Mouse (Mus musculus) frontal cortex, postnatal 25 days (tissue): ENCODE measurements around the gene Ror1.

Source experiments
- DNase-seq, 2 experiments: peaks; one replicate each; pipeline ENCODE4 v3.0.0; 2022; ENCODE audit warnings: low spot score in 2 of 2

Ror1 gene

DNA sequence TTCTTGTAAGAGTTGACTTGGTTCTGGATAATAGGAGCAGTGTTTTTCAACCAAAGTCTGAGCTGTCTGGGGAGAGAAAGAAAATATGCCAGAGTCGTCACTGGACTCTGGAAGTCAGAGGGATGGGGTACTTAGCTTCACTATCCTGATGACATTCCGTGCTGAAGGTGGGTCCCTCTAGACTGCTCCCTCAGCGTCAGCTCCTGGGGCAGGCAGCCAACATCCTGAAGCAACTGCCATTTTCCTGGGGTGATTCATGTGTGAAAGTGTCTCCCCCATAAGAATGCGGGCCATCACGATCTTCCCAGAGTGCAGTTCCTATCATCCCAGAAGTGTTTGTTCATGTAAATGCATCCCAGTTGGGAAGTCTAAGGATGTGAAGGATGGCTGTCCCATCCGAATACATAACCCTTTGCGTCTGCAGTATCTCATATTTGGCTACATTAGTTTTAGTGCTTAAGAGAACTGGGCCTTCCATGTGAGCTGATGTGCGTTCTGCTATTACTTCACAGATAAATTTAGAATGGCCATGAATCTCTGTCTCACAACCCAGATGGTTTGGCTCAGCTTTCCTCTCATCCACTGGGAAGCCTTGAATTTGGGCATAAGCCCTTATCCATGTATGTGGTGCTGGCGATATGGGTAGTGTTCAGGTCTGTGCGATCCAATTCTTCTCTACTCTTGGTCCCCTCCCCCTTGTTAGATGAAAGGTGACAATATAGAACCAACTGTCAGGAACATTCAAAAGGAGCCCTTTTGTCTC lies 216.4 kb downstream of the Ror1 start:
- DNase-seq: no peak

DNA sequence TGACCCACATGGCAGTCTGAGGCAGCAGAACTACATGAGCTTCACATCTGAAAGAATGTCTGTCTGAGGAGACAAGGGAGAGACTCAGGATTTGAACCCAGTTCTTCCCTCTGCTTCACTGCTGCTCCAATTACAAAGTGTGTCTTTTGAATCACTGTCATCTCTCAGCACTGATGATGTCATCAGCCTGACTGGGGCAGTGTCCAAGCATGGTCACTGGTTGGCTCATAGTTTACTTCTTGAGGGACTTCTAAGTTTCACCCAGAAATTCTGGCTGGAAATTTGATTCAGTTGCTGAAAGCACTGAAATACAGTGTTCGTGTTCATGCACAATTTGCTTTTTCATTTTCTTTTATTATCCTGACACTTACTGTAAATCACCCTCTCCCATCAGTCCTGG lies 219.5 kb downstream of the Ror1 start:
- no peak for DNase-seq

DNA sequence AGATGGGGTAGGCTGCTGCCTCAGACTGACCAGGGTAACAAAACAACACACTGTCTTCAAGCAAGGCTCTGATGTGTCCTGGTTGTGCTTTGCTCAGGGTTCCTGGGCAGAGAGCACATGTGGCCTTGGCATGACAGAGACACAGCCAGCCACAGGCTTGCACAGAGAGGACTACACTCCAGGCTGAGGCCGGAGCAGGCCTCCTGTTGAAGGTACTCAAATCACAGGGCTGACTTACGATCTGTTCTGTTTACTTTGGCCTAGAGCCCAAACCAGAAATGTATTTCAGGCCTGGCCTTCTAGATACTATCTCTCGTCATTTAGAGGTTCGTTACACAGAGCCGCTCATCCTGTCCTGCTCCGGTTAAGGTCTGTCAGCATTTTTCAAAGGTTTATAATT lies 226.2 kb downstream of the Ror1 start:
- no peak for DNase-seq

DNA sequence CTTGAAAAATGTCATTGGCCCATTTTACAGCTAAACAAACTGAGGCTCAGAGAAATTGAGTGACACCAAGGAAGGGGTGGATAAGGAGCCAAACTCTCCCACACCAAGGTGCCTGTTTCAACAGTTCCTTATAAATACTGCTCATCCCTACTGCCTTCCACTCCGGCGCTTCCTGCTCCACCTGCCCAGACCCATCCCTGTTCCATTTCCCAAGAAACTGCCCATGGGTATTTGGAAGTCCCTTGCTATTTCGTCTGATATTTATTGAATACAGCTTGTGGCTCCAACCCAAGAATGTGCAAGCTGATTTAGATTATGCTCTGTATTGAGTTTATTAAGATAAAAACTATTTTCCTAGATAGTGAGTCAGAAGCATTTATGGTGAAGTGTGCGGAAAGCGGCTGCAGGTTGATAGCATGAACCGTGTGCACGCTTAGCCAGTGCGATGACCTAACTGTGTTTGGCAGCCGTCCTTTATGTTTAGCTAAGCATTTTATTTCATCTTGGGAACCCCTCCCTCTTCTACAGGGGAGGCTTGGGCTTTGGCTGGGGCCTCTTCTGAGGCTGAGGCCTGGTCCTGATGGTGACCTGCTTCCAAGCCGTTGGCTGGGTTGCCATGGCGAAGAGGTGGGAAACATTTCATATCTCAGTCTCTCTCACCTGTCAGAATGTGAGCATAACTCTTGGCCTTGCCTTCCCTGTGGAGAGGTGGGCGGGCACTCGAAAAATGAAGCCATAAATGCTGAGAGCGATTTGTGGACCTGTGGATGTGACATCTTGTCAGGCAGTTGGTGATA lies 229.3 kb downstream of the Ror1 start:
- DNase-seq: no peak

DNA sequence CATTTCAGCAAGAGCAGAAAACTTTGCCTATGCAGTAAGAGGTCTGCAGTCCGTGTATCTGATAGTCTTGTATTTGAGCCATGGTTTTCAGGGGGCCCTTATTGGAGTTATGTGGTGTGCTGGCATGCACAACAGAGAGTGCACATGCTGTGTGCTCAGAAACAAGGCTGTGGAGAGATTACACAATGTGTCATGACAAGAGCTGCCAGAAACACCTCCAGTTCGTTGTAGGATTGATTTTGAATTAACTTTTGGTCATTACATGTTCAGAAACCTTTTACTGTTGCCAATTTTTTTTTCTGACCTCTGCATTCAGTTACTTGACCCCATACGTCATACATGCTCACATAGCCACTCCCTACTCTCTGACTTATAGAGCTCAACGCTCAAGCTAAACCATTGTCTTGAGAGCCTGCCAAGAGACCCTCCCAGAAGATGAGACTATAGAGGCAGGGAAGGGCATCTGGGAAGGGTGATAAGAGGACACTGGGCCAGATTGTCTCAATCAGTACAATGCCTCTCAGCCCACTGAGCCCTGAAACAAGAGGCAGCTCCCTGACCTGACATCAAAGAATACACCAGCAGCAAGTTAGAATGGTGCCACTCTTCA lies 232.9 kb downstream of the Ror1 start:
- DNase-seq: no peak

DNA sequence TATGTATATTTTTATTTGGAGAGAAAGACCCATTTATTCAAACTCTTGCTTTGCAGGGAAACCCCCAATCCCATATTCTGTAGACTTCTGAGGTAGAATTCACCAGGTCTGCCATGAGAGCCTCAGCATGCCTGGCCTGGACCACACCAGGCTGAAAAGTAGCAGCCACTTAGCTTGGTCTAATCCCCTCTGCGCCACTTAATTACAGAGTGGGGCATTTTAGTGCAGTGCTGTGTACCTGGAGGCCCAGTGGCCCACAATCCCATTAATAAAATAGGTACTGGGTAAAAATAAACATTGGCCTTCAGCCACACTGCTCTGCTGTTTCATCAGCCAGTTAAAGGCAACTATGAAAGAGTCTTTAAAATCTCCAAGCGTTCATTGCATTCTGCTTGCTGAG lies 239.6 kb downstream of the Ror1 start:
- DNase-seq: no peak

DNA sequence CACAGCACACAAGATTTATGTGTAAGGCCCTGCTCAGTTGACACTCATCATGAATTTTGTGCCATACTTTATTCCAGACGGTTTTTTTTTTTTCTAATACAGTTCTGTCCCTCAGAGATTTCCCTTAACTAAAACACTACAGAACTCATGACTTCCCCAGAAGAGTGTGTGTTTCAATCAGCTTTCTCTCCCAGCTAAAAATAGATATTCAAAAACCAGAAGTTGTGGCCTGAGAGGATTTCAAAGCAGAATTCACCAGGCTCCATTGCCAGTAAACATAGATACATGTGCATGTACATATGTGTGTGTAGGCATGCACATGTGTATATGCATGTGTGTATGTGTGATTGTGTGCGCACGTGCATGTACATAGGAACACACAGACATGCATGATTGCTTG lies 252.2 kb downstream of the Ror1 start:
- no peak for DNase-seq

DNA sequence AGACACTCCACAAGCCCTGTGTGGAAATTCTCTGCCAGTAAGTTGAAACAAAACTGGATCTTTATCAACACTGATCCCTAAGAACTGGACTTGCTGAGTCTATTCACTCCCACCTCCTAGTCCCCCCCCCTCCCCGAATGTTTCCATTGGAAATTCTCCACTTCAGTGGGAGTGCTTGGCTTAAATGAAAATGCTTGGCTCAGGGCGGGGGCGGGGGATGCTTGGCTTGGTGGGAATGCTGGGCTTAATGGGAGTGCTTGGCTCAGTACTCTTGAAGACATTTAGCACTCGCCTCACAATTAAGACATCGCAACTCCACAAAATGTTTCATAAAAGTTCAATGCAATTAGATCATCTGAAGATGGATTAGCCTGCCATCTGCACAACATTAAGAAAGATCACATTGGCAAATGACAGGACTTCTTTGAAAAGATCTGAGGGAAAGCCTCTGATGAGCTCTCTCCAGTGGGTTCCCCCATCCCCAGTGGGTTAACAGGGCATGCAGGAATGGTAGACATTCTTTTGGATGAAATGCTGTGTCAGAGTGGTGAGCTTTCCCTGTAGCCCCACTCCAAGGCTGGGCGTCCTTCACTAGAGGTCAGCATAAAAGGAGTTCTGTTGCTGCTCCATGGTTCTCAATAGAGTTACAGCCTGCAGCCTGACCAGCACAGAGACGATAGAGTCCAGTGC lies 254.7 kb downstream of the Ror1 start:
- DNase-seq: no peak

DNA sequence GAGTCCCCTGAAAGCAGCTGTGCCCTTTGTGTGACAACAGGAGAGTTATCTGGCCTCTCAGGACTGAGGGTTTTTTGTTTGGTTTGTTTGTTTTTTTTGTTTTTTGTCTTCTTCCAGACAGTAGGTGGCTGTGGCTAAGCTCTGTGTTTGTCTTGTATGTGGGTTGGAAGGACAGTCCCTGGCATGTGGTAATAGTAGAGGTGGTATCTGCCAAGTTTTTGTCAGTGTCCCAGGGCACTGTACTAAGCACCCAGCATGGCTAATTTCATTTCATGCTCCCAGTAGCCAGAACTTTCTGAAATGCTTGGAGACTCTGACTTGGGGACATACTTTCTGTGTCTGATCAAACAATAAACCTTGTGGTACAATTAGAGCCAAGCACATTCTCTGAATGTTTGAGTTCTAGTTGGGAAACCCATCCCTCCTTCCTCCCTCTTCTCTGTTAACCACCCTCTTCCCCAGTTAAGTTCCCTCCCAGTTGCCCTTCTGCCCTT lies 256.3 kb downstream of the Ror1 start:
- no peak for DNase-seq

DNA sequence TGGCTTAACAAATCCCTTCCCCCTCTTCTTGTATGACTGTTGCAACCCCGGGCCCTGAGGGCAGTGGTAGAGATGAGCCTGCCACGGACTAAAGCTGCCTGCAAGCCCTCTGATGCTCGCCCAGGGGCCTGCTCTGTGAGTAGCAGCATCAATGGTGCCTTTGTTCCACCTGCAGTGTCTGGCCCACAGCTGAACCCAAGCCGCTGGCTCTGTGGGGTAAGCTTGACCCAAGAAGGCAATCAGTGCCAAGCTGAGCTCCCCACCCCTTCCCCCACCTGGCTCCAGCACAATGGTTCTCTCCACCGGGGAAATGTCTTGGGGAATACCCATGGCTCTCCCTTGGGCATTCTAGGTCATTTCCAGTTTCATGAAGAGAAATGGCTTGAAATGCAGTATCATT lies 260.0 kb downstream of the Ror1 start:
- DNase-seq: no peak

DNA sequence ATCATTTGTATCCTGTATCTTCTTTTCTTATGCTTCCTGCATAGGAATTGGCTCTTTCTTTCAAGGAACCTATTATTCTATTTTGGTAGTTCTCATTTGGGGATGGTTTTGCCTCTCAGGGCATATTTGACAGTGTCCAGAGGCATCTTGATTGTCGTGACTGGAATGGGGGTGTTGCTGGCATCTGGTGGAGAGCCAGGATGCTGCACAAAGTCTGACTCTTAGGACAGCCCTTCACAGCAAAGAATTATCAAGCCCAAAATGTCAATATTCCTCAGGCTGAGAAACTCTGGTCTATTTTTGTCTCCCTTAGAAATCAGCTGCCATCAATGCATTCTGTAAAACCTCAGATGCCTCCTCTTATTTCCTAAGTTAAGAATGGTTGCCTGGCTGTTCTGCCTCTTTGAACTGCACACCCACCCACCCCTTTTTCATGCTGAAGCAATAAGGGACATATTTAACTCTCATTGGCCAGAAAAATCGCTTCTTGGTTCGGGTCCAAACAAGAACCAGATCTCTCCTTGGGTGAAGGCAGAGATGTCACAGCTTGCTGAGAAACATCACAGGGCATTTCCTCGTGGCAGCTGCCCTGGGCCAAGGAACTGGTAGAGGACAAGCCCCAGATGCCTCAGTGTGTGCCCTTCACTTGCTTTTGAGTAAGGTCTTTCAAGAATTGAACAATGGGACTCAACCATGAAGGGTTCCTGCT lies 262.4 kb downstream of the Ror1 start:
- DNase-seq: no peak

DNA sequence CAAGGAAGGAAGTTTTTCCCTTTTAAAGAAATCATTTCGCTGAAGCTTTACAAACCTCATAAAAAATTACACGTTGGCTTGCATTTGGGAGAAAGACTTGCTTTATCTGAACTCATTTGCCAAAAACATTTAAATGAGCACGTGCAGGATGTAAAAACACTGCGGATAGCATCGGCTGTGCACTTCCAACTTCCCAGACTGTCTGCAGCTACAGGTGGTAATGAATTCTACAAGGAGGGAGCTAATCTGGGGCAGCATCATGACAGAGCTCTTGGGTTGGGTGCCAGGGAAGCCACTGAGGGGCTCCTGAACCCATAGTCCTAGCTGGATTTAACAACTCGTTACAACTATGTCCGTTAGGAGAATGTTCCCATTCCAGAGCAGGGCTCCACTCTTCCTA lies 268.1 kb downstream of the Ror1 start:
- no peak for DNase-seq

DNA sequence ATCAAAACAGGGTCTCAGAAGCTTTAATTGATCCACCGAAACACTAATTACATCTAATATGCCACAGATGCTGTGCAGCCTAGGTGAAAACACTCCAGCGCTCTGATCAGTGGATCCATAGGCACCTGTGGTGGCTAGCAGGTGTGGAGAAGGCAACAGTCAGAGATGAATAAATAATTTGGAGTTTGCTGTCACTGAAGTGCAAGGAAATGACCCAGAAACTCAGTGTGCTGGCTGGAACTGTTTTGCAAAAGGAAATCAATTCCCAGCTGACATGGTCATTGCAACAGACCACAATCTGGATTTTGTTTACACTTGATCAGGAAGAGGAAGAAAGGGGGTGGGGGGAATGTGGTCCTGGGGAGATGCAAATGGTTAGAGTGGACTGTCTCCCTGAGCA lies 273.1 kb downstream of the Ror1 start:
- no peak for DNase-seq

DNA sequence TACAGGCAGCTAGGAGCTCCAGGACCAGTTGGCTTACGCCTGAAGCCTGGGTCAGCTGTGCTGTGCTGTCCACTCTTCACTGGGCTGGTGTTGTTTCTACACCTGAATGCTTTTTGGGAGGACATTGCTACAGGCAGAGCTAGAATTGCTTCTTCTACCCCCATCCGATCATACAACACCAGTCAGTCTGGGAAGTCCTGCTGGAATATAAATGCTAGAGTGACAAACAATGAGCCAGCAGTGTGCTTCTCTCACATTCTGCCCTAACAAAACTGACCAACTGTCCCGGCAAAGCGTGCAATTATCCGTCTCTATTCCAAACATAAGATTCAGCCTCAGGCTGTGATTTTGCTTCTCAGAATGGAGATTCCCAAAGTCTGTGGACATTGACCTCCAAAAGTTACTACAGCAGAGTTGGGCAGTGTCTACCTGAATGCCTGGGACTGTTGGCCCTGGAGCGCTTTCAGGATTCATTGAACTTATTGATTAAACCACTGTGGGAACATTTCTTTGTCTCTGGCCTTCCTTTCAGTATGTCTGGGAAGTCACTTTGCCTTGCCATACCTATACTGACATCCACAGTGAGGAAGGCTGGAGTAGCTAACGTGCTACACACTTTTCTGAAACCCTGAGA lies 274.1 kb downstream of the Ror1 start:
- no peak for DNase-seq

DNA sequence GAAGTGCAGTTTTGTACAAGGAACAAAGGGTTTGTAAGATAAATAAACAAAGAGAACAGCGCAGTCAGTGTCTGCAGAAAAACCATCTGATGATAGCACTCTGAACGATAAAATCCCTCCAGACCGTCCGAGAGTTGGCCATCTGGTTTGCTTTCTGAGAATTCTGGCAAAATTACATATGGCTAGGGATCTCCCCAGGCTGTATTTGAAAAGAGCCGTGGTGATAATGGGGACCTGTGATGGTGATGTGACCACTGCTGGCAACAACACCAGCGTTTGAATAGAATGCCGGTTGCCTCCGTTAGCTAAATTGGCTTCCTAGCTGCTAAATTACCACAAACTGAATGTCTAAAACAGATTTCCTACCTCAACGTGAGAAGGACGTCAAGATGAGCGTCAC lies 277.2 kb downstream of the Ror1 start:
- no peak for DNase-seq

DNA sequence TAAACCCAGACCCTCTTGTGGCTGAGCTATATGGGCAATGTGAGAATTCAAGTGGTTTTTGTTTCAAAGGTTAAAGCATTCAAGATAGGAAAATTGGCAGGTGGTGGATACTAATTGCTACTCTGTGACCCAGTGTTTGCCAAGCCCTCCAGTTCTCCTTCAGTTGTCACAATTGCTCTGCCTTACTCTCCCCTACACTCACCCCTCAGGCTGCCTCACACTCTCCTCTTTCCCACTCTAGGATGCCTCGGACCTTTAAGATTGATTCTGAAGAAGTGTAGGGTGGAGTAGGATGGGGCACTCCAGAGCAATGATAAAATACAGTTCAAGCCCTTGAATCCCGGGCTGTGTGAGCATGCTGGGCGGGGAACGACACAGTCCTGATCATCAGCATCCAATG lies 278.2 kb downstream of the Ror1 start:
- no peak for DNase-seq

DNA sequence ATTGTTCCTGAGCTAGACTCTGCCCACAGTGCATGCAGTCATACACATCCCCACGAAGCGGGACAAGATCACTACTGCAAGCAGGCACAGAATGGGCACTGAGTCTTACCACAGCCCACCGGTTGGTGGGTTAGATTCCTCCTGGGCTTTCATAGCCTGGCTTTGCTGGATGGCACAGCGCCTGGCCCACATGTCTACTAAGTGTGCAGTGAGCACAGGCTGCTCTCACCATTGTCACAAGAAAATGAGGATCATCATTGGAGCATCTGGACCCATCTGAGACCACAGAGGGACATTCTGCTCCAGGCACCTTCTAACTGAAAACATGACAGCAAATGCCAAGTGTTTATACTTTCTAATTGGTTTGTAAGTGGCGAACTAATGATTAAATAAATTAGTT lies 279.7 kb downstream of the Ror1 start:
- no peak for DNase-seq

DNA sequence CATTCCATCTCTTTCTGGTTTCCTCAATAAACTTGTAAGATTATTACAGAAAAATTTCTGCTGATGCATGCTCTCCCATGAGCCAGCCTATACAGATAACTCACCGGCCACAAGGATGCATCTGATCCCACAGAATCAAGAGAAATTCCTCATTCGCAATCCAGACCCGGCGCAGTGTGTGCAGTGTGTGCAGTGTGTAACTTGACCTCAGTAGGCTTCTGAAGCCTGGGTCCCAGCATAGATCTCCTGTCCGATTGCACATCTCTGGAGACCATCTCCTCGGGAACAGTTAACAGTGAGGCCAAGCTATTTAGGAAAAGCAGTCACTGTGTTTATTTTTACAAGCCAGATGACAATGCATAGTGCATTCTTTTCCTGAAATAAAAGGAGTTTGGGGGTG lies 280.6 kb downstream of the Ror1 start:
- DNase-seq: no peak

DNA sequence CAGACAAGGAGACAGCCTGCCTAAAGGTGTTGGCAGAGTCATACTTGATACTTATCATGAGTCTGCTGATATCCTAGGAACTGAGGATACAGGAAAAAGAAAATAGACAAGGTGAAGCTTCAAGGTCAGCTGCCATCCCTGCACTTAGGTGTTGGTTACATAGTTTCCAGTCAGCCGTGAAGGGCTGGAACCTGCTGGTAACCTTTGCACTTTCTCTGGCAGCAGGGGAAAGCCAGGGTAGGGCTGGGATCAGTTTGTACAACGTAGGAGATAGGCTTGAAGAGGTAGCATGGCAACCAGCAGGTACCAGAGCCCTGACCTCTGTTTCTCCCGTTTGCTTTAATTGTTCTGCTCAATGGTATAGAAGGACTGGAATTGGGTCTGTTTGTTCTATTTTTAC lies 281.6 kb downstream of the Ror1 start:
- DNase-seq: no peak

DNA sequence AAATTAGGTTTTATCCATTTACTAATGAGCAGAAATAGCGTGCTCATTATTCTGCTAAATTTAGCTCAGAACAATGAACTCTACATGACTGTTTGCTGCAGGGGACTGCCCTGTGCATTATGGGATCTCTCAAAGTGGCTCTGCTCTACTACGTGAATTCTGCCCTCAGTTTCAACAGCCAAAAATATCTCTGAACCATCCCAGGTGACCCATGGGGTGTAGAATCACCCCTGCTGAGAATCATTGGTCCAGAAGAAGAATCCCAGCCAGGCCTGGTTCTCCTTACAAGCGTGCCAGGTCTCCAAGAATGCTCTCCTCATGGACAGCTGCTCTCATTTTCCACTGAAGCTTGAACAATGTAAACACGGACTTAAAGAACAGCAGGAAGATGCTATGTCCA lies 282.4 kb downstream of the Ror1 start:
- no peak for DNase-seq

DNA sequence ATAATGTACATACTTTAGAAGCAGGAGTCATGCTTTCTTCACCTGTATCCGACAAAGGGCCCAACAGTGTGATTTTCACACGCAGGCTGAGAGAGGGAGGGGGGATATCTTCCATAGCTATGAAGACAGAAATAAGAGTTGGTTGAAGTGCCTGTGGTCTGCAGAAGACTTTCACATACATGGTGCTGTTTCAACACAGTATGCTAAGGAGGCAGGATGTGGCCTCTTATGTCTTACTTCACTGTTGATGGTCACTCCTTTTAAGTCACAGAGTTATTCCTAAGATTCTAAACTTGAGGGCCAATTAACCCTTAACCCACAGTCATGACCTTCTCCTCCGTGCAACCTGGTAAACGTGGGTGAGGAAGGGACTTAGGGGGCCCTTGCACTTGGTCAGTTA lies 286.2 kb downstream of the Ror1 start:
- no peak for DNase-seq
